Mouse (Mus musculus): Measurements from ENCODE around the gene Zfand5.

The Zfand5 gene

DNA sequence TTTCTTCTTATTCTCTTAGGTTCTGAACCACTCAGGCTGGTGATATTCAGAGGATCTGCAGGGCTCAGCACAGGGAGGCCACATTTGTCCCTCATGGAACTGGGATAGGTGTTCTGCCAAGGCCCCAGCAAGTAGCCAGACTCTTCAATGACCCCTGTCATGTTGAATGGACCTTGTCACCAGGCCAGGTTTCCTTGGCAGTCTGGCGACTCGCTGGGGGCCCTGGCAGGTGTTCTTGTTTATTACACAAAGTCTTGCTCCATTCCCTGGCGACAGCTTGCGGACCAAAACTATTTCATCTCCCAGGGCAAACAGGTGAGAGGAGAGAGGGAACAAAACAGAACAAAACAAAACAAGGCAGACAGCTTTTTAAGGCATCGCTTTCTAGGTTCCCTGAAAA lies 57.7 kb downstream of the Zfand5 start:
- DNase-seq (ENCODE audit: low spot score) = no peak

DNA sequence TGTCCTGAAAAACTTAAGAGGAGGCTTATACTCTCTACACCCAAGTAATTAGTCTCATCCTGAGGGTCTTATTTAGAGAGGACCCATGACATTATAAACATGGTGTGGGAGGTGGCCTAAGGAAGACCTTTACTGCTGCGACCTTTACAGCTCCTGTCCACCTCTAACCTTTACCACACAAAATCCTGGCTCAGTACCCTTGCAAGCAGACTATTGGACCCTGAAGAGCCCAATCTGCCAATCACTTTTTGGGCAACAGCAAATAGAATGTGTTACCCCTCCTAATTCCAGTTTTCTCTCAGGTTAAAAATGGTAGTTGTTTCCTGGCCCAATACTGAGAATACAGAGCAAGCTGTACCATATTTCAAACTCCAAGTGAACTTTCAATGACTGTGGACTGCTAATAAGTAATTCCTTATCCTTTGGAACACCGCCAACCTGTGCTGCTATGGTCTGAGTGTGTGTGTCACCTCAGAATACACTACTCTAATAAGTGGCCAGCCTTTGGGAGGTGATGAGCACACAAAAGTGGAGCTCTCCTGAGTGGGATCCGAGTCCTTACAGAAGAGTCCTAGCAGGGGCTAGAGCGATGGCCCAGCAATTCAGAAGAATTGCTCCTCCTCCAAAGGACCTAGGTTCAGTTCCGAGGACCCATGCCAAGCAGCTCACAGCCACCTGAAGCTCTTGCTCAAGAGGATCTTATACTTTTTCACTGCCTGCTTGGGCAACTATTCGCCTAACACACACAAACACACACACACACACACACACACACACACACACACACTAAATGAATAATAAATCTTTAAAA lies 58.4 kb downstream of the Zfand5 start:
- DNase-seq (ENCODE audit: low spot score) = no peak

DNA sequence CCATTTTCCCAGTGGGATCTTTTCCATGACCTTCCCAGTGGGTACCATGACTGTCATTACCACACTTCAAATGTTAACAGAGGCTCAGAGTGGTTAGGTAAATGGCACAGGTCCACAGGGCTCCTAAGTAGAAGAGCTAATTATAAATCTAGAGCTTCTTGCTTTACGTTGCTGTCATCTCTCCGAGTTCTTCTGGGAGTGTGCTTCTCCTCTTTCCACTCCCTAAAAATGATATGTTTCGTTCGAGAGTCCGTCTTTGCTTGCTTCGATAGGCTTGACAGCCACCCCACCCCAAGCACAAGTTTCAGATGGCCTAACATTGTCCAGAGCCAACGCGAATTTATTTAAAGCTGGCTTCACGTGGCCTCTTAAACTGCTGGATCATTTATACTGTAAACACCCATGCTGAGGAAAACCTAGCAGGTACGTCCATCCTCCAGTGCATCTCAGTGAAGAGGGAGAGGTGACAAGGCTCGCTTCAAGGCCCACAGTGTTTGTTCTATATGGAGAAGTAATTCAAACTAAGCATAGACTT lies 59.6 kb downstream of the Zfand5 start:
- no peak for DNase-seq (ENCODE audit: low spot score)
